Mouse (Mus musculus): Measurements from ENCODE around the gene Zc3h7b. TPM values are rescaled to one million over a fixed set of nuclear protein-coding genes. Genes with fewer than 3 reads are reported as not detected.

The Zc3h7b gene
- polyA plus RNA-seq, 1 experiment from 2014 or later: 11.1 TPM

DNA sequence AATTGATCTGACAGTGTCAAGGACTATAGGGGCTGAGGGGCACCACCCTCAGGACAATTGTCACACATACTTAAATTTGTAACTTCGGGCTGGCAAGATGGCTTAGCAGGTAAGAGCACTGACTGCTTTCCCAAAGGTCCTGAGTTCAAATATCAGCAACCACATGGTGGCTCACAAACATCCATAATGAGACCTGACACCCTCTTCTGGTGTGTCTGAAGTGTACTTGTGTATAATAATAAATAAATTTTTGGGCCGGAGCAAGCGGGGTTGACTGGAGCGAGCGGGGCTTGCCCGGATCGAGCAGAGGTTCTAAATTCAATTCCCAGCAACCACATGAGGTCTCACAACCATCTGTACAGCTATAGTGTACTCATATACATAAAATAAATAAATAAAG, 95.4 kb downstream of the Zc3h7b start:
- TF ChIP-seq CTCF (IDR thresholded peaks at IDR 0.05; ENCODE audit: low read depth) (no peak), EP300 (optimal IDR thresholded peaks at IDR 0.05) (no peak)
- Histone ChIP-seq H3K4me2 (replicated peaks; ENCODE audit: low read depth) (no peak overlapping the region), H3K4me1 (replicated peaks; ENCODE audit: control insufficient read depth, insufficient read depth) (0 out of 2 replicates have a peak, but pooled peaks cover 7% of the 10 kb centered on the region), H3K36me3 (ENCODE audit: control insufficient read depth, insufficient read depth, low read length) (no peaks in the 10 kb centered on the region), H3K9ac (ENCODE audit: low read length) (no peak overlapping the region), H3K9me3 (ENCODE audit: control insufficient read depth, low read length) (no peaks in the 10 kb centered on the region), H3K27me3 (ENCODE audit: control insufficient read depth, insufficient read depth, low read length) (no peaks in the 10 kb centered on the region), H3K27ac (replicated peaks) (no peak overlapping the region), H3K4me3 (ENCODE audit: low read depth, low read length) (no peak overlapping the region)
- WGBS: 87% methylated on average over 7 of the region's 7 CpGs
- no peak for ATAC-seq (ENCODE audit: low FRiP score, low TSS enrichment)
- no peak for DNase-seq (ENCODE audit: low spot score)

DNA sequence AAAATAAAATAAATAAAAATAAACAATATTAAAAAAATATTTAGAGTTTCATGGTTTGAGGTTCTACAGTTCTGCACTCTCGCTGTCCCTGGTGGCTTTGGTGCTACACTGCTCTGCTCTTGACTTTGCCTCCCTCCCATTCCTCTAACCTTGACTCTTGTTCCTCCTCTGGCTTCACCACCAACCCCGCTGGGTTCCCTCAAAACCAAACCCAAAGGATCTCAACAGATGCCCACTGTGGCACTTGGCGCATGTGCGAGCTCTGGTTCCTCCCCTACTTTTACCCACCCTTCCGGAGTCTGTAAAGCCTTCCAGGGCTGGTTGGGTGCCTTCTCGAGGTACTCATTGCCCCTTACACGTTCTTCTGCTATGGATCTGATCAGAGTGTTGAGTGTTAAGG, 97.4 kb downstream of the Zc3h7b start:
- no peak for ATAC-seq (ENCODE audit: low FRiP score, low TSS enrichment)

DNA sequence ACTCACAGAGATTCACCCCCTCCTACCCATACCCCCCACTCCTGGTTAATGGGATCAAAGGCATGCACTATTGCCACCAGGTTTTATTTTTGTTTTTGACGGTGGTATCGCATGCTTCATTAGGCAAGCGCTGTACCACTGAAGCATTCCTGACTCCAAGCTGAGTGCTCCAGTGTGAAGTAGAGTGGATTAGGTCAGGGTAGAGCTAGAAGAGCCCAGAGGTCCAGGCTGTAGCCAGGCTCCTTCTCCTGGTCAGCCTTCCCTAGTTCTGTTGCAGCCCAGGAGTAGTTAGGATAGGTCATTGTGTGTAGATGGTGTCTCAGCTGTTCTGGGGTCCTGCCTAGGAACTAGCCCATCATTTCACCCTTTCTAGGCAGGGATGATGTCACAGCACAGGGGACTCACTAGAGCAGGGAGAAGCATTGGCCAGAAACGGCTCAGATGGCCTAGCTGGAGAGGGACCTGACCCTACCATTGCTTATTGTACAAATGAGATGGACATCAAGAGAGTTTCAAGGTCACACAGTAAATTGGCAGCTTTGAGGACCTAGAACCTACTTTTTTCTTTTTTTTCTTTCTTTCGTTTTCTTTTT, 100.3 kb downstream of the Zc3h7b start:
- Histone ChIP-seq H3K36me3 (ENCODE audit: control insufficient read depth, insufficient read depth, low read length) (peaks cover 13% of the 10 kb centered on the region; the same call in 1 of the 2 replicates), H3K9me3 (ENCODE audit: control insufficient read depth, low read length) (no peaks in the 10 kb centered on the region), H3K27ac (replicated peaks) (no peak overlapping the region), H3K4me3 (ENCODE audit: low read depth, low read length) (no peak overlapping the region), H3K4me1 (replicated peaks; ENCODE audit: control insufficient read depth, insufficient read depth) (no peaks in the 10 kb centered on the region), H3K9ac (ENCODE audit: low read length) (no peak overlapping the region), H3K4me2 (replicated peaks; ENCODE audit: low read depth) (no peak overlapping the region), H3K27me3 (ENCODE audit: control insufficient read depth, insufficient read depth, low read length) (no peaks in the 10 kb centered on the region)
- TF ChIP-seq CTCF (IDR thresholded peaks at IDR 0.05; ENCODE audit: low read depth) (no peak), EP300 (optimal IDR thresholded peaks at IDR 0.05) (no peak)
- ATAC-seq (ENCODE audit: low FRiP score, low TSS enrichment) (no peak), DNase-seq (ENCODE audit: low spot score) (no peak)
- 87% methylated on average over 5 of the region's 5 CpGs for WGBS

More for the DNA sequence above, 97.4 kb downstream of the Zc3h7b start:
- WGBS: 88% methylated on average over 7 of the region's 7 CpGs
- Histone ChIP-seq H3K9ac (ENCODE audit: low read length) (no peak overlapping the region), H3K36me3 (ENCODE audit: control insufficient read depth, insufficient read depth, low read length) (no peaks in the 10 kb centered on the region; the same call in 1 of the 2 replicates), H3K4me2 (replicated peaks; ENCODE audit: low read depth) (no peak overlapping the region), H3K27me3 (ENCODE audit: control insufficient read depth, insufficient read depth, low read length) (no peaks in the 10 kb centered on the region), H3K27ac (replicated peaks) (no peak overlapping the region), H3K9me3 (ENCODE audit: control insufficient read depth, low read length) (no peaks in the 10 kb centered on the region), H3K4me1 (replicated peaks; ENCODE audit: control insufficient read depth, insufficient read depth) (0 out of 2 replicates have a peak, but pooled peaks cover 4% of the 10 kb centered on the region), H3K4me3 (ENCODE audit: low read depth, low read length) (no peak overlapping the region)
- no peak for DNase-seq (ENCODE audit: low spot score)
- no peak for TF ChIP-seq EP300 (optimal IDR thresholded peaks at IDR 0.05)
- TF ChIP-seq CTCF (IDR thresholded peaks at IDR 0.05; ENCODE audit: low read depth): no peak

DNA sequence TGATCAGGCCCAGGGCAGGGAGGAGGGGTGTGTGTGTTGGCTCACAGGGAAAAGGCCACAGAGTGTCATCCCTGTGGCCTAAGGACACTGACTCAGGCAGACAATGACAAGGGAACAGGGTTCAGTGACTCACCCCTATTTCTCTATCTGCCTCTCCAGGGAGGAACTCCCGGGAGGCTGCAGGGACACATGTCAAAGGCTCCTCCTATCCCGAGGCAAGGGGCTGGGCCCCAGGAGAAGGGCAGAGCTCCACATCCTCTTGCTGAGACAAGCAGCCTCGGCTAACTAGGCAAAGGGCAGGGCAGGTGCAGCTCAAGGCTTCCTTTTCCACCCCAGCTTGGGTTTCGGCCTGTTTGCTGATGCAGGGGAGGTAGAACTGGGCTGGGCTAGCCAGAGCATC, 100.9 kb downstream of the Zc3h7b start:
- H3K4me1 ChIP-seq (replicated peaks; ENCODE audit: control insufficient read depth, insufficient read depth): no peaks in the 10 kb centered on the region
- TF ChIP-seq CTCF (IDR thresholded peaks at IDR 0.05; ENCODE audit: low read depth): no peak
- no peak for TF ChIP-seq EP300 (optimal IDR thresholded peaks at IDR 0.05)
- H3K9ac ChIP-seq (ENCODE audit: low read length): no peak overlapping the region
- no peak overlapping the region for H3K4me3 ChIP-seq (ENCODE audit: low read depth, low read length)
- 0 out of 2 replicates have a peak overlapping the region, but pooled peaks have one; percentile 24 for H3K27ac ChIP-seq (replicated peaks)
- no peaks in the 10 kb centered on the region for H3K27me3 ChIP-seq (ENCODE audit: control insufficient read depth, insufficient read depth, low read length)
- peaks cover 17% of the 10 kb centered on the region for H3K36me3 ChIP-seq (ENCODE audit: control insufficient read depth, insufficient read depth, low read length)
- no peaks in the 10 kb centered on the region for H3K9me3 ChIP-seq (ENCODE audit: control insufficient read depth, low read length)
- H3K4me2 ChIP-seq (replicated peaks; ENCODE audit: low read depth): no peak overlapping the region
- peak; percentile 44 for DNase-seq (ENCODE audit: low spot score)
- ATAC-seq (ENCODE audit: low FRiP score, low TSS enrichment): peak; percentile 80
- 22% methylated on average over 4 of the region's 4 CpGs for WGBS

Other genes starting within 250 kb of the Zc3h7b start
- gene Ep300, start 159.7 kb upstream of the Zc3h7b start, polyA plus RNA-seq (2015; fragmentation: Nextera tagmentation; extraction: Ambion mirVana): 6.0 and 8.5 TPM in 2 replicates
- 9.2 and 9.4 TPM in 2 replicates for gene L3mbtl2, start 81.2 kb upstream of the Zc3h7b start, polyA plus RNA-seq (2015; fragmentation: Nextera tagmentation; extraction: Ambion mirVana)
- gene Chadl, start 47.8 kb upstream of the Zc3h7b start, polyA plus RNA-seq (2015; fragmentation: Nextera tagmentation; extraction: Ambion mirVana): 2.4 and 2.9 TPM in 2 replicates
- gene Rangap1, start 473 bp downstream of the Zc3h7b start, polyA plus RNA-seq (2015; fragmentation: Nextera tagmentation; extraction: Ambion mirVana): 39.0 and 40.2 TPM in 2 replicates
- gene Tef, start 57.4 kb downstream of the Zc3h7b start, polyA plus RNA-seq (2015; fragmentation: Nextera tagmentation; extraction: Ambion mirVana): 17.1 and 21.2 TPM in 2 replicates
- 18.8 and 20.5 TPM in 2 replicates for gene Tob2, start 113.7 kb downstream of the Zc3h7b start, polyA plus RNA-seq (2015; fragmentation: Nextera tagmentation; extraction: Ambion mirVana)
- gene Phf5a, start 126.9 kb downstream of the Zc3h7b start, polyA plus RNA-seq (2015; fragmentation: Nextera tagmentation; extraction: Ambion mirVana): 75.8 and 77.0 TPM in 2 replicates
- 130 and 141 TPM in 2 replicates for gene Aco2, start 127.3 kb downstream of the Zc3h7b start, polyA plus RNA-seq (2015; fragmentation: Nextera tagmentation; extraction: Ambion mirVana)
- 65.6 and 66.4 TPM in 2 replicates for gene Polr3h, start 181.2 kb downstream of the Zc3h7b start, polyA plus RNA-seq (2015; fragmentation: Nextera tagmentation; extraction: Ambion mirVana)
- gene Csdc2, start 191.7 kb downstream of the Zc3h7b start, polyA plus RNA-seq (2015; fragmentation: Nextera tagmentation; extraction: Ambion mirVana): 9.5 and 9.7 TPM in 2 replicates
- gene Pmm1, start 215.9 kb downstream of the Zc3h7b start, polyA plus RNA-seq (2015; fragmentation: Nextera tagmentation; extraction: Ambion mirVana): 32.2 and 35.8 TPM in 2 replicates
- not detected in 2 replicates for gene 1700029P11Rik, start 235.5 kb downstream of the Zc3h7b start, polyA plus RNA-seq (2015; fragmentation: Nextera tagmentation; extraction: Ambion mirVana)
- gene Xrcc6, start 242.8 kb downstream of the Zc3h7b start, polyA plus RNA-seq (2015; fragmentation: Nextera tagmentation; extraction: Ambion mirVana): 30.4 and 31.2 TPM in 2 replicates